Mouse (Mus musculus): ENCODE measurements at regions not wholly inside any gene's neighbourhood (a gene's known extent, or its start where the extent isn't known, plus 50 kb on each side); places are given as distances from the start of the nearest gene placed in this dataset.

DNA sequence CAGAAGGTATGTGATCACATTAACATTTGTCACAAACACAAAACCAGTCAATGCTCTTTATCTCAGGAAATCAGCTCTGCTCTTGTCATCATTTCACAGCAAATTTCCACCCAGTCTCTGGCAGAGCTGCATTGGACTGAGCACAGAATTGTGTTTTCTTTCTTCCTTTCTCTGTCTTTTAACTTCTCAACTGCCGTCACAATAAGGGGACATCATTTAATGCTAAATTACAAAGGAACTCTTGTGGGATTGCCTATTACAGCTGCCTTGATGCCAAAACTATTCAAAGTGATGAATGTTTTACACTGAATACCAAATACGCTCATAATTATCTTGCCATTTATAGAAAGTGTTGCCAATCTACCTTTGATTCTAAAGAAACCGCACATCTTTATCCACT, 424.9 kb upstream of the Fign start:
- Histone ChIP-seq H3K36me3 (no peaks in the 10 kb centered on the region), H3K4me3 (no peak overlapping the region), H3K27me3 (no peaks in the 10 kb centered on the region), H3K9ac (replicated peaks) (no peak overlapping the region), H3K4me2 (replicated peaks) (no peak overlapping the region), H3K4me1 (peaks cover 4% of the 10 kb centered on the region; the same call in 1 of the 2 replicates), H3K27ac (replicated peaks) (no peak overlapping the region), H3K9me3 (no peaks in the 10 kb centered on the region)
- no peak for ATAC-seq (ENCODE audit: low FRiP score, low read depth)
- WGBS = 68% methylated on average over 3 of the region's 3 CpGs

DNA sequence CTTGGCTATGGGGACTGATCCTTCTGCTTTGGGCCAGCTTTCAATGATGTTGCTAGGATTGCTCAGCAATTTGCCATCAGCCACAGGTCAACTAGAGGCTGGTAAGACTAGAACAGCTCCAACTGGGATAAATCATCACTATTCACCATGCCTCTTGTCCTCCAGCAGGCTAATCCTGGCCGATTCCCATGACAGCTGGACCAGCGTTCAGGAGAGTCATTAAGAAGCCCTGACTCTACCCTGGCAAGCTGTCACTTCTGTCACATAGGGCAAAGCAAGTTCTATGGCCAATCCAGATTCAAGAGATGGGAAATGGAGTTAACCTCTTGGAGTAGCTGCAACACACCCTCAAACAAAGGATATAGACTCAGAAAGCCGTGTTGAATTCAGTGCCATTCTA, 424.4 kb upstream of the Fign start:
- H3K36me3 ChIP-seq = no peaks in the 10 kb centered on the region
- no peak overlapping the region for H3K4me3 ChIP-seq
- 58% methylated on average over 3 of the region's 3 CpGs for WGBS
- H3K9me3 ChIP-seq = no peaks in the 10 kb centered on the region
- no peak overlapping the region for H3K4me2 ChIP-seq (replicated peaks)
- ATAC-seq (ENCODE audit: low FRiP score, low read depth) = no peak
- H3K4me1 ChIP-seq = peaks cover 4% of the 10 kb centered on the region; the same call in 1 of the 2 replicates
- H3K9ac ChIP-seq (replicated peaks) = no peak overlapping the region
- no peak overlapping the region for H3K27ac ChIP-seq (replicated peaks)
- no peaks in the 10 kb centered on the region for H3K27me3 ChIP-seq

DNA sequence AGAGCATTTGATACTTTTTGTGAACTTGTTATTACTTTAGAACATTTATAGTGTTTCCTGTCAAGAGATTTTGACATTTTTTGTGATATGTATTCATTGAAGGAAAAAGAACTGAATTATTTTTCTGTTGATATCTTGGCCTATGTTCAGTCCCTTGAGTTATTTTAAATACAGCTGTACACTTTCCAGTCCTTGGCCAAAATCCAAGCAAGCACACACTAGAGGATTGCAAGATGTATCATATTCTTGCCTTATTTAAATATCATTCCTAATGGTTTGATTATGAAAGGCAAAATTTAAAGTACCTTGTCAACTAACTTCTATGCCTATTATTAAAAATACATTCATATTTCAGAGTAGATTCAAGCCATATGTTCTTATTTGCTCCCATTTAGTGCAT, 397.9 kb upstream of the Fign start:
- ATAC-seq (ENCODE audit: low FRiP score, low read depth) = no peak
- H3K9ac ChIP-seq (replicated peaks) = no peak overlapping the region
- H3K27ac ChIP-seq (replicated peaks) = no peak overlapping the region
- H3K4me2 ChIP-seq (replicated peaks) = no peak overlapping the region
- no peak overlapping the region for H3K4me3 ChIP-seq
- H3K27me3 ChIP-seq = no peaks in the 10 kb centered on the region
- no peaks in the 10 kb centered on the region for H3K36me3 ChIP-seq
- H3K4me1 ChIP-seq = no peaks in the 10 kb centered on the region
- no peaks in the 10 kb centered on the region for H3K9me3 ChIP-seq

DNA sequence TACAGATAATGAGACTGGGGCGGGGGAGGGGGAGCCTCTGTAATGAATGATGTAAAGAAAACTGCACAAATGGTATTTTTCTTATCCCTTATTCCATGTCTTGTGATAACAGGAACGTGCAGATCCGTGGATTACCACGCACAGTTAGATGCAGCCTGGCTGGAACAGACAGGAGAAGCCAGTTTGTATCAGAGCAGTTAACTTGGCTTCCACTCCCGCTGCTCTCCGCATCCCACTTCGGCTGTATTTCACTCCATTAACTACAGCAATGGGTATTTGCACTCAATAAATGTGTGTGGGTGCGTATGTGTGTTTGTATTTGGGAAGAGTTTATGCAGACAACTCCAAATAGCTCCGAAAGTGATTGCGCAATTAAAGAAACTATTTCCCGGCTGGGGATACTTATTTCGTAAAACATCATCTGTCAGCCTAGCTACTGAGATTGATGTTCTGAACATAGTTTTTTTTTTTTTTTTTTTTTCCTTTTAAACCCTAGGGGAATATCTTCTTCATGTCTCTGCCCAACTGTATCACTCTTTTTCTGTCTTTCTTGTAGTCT, 368.7 kb upstream of the Fign start:
- H3K9me3 ChIP-seq = no peaks in the 10 kb centered on the region
- H3K27me3 ChIP-seq = no peaks in the 10 kb centered on the region
- no peak for ATAC-seq (ENCODE audit: low FRiP score, low read depth)
- no peak overlapping the region for H3K4me3 ChIP-seq
- no peak overlapping the region for H3K9ac ChIP-seq (replicated peaks)
- WGBS = 91% methylated on average over 12 of the region's 12 CpGs
- no peak overlapping the region for H3K4me2 ChIP-seq (replicated peaks)
- no peaks in the 10 kb centered on the region for H3K4me1 ChIP-seq
- no peak overlapping the region for H3K27ac ChIP-seq (replicated peaks)
- H3K36me3 ChIP-seq = no peaks in the 10 kb centered on the region

DNA sequence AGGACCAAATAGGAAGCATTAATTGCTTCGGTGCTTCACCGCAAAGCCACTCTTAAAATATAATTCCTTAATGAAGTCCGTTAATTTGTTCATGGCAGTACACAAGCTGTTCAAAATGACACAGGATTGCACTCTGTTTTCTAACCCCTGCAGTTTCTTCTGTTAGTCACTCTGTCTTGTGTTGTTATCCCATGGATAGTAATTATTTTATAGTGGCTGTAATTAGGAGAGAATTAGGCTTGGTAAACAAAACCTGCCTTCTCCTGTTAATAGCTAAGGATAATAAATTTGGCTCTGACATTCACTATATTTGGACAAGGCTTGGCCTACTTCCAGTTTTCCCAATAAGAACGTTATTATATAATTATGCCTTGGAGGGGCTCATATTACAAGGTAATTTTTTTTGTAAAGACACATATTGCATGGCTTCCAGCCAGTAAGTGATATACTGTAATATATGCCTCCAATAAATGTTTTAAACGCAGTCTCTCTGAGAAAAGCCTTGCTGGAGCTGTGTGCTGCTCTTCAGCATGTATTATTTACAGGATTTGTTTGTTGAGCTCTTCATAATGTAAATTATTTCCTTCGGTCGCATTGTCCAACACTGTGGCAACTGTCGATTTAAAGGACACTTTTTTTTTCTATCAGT, 364.8 kb upstream of the Fign start:
- ATAC-seq (ENCODE audit: low FRiP score, low read depth) = no peak
- H3K36me3 ChIP-seq = no peaks in the 10 kb centered on the region
- H3K9me3 ChIP-seq = no peaks in the 10 kb centered on the region
- H3K4me2 ChIP-seq (replicated peaks) = no peak overlapping the region
- WGBS = 82% methylated on average over 8 of the region's 8 CpGs
- H3K9ac ChIP-seq (replicated peaks) = no peak overlapping the region
- H3K4me1 ChIP-seq = no peaks in the 10 kb centered on the region
- no peak overlapping the region for H3K27ac ChIP-seq (replicated peaks)
- no peak overlapping the region for H3K4me3 ChIP-seq
- no peaks in the 10 kb centered on the region for H3K27me3 ChIP-seq

DNA sequence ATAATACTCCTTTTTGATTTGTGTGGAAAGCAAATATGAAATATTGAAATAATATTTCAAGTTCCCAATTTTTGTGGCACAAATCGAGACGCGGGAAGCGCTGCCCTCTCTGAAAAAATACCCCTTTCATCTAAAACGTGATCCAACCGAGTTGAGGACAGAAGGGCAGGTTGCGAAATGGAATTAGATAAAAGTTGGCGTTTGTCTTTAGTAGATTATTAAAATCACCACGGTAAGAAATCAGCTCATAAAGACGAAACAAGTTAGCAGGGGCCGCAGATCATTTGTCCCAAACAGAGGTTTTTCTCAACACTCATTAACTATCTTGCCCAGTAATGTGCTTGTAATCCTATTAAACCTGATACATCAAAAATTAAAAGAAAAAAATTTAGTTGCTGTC, 364.2 kb upstream of the Fign start:
- Histone ChIP-seq H3K9me3 (no peaks in the 10 kb centered on the region), H3K27me3 (no peaks in the 10 kb centered on the region), H3K4me3 (no peak overlapping the region), H3K4me1 (no peaks in the 10 kb centered on the region), H3K4me2 (replicated peaks) (no peak overlapping the region), H3K36me3 (no peaks in the 10 kb centered on the region), H3K27ac (replicated peaks) (no peak overlapping the region), H3K9ac (replicated peaks) (no peak overlapping the region)
- WGBS = 89% methylated on average over 11 of the region's 11 CpGs
- no peak for ATAC-seq (ENCODE audit: low FRiP score, low read depth)

DNA sequence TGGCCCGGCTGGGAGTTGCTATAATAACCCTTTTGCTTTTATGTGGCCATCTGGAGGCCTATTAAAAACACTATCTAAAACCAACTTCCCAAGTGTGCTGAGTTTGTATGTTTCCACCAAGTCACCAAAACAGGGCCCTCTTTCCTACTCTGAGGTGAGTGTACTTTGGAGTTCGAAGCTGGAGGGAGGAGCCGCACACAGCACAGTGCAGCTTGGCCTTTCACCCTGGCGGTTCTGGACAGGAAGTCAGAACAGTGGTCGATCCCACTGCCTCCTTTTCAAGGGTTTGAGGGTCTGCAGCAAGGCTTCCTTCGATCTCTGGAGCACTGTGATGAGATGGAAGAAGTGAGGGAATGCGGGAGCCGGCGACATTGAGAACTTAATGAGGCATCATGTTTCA, 363.8 kb upstream of the Fign start:
- 90% methylated on average over 9 of the region's 9 CpGs for WGBS
- Histone ChIP-seq H3K36me3 (no peaks in the 10 kb centered on the region), H3K27ac (replicated peaks) (no peak overlapping the region), H3K9me3 (no peaks in the 10 kb centered on the region), H3K4me3 (no peak overlapping the region), H3K4me1 (no peaks in the 10 kb centered on the region), H3K9ac (replicated peaks) (no peak overlapping the region), H3K27me3 (no peaks in the 10 kb centered on the region), H3K4me2 (replicated peaks) (no peak overlapping the region)
- ATAC-seq (ENCODE audit: low FRiP score, low read depth) = no peak

DNA sequence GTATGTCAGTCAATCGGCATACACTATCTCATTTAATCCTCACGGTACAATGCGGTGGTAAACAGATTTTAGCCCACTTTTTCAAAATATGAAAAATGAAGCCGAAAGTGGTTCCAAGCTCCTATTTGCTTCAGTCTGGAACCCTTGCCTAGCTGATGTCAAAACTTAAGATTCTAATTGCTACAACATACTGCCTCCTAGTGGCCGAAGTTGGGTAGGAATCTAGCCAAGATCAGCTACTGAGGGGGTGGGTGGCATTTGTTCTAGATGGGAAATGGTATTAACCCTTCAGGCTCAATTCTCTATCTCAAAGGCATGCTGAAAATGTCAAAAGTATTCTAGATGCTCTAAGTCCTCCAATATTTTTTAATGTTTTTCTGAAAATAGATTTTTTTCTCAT, 360.3 kb upstream of the Fign start:
- H3K9me3 ChIP-seq = no peaks in the 10 kb centered on the region
- no peak overlapping the region for H3K4me2 ChIP-seq (replicated peaks)
- no peak for ATAC-seq (ENCODE audit: low FRiP score, low read depth)
- WGBS = 62% methylated on average over 5 of the region's 5 CpGs
- H3K36me3 ChIP-seq = no peaks in the 10 kb centered on the region
- no peak overlapping the region for H3K9ac ChIP-seq (replicated peaks)
- no peak overlapping the region for H3K27ac ChIP-seq (replicated peaks)
- H3K4me3 ChIP-seq = no peak overlapping the region
- no peaks in the 10 kb centered on the region for H3K27me3 ChIP-seq
- no peaks in the 10 kb centered on the region for H3K4me1 ChIP-seq

DNA sequence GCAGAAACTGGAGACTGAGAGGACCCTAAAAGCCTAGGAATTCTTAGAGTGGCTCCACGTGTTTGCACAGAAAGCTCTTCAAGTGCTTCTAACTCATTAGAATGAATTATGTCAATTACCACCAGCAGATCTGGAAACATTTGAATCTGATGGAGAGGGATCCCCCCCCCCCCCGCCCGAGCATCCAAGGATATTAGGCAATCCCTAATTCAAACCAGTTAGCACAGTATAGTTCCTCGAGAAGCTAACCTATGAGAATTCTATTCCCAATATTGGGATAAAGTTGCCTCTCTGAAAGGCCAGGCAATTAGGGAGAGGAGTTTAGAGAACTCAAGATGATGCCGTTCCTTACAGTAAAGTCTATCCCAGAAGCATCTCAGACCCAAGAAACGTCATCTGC, 354.9 kb upstream of the Fign start:
- ATAC-seq (ENCODE audit: low FRiP score, low read depth) = no peak
- Histone ChIP-seq H3K9ac (replicated peaks) (no peak overlapping the region), H3K4me1 (peaks cover 9% of the 10 kb centered on the region; the same call in 1 of the 2 replicates), H3K4me3 (no peak overlapping the region), H3K9me3 (no peaks in the 10 kb centered on the region), H3K27me3 (no peaks in the 10 kb centered on the region), H3K4me2 (replicated peaks) (no peak overlapping the region), H3K36me3 (no peaks in the 10 kb centered on the region), H3K27ac (replicated peaks) (no peak overlapping the region)
- WGBS = 74% methylated on average over 6 of the region's 6 CpGs

DNA sequence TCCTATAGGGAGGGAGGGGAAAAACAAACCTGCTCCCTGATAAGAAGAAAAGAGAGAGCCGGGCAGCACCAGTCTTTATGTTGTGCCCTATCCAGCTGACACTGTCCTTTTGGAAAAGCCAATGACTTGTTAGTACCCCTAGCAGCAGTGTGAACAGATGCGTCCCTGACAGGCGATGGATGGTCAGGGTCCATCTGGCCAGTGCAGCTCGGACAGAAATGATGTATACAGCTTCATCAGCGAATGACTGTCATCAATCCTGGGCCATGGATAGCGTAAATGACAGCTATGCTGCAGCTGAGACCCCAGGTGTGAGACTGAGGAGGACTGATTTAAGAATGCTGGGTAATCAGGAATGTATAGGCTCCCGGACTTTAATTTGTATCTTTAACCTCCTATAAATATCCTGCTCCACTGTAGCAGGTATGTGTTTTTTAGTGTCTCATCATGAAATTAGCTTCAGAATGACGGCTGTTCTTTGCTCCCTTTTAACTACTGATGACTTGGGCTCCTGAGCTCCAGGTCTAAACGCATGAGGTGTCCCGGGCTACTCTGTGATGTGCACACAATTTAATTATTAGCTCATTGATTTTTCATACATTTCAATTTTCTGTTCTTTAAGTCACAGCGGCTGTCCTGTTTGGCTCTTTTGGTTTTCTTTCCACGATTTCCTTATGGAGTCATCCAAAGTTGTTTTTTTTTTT, 353.9 kb upstream of the Fign start:
- Histone ChIP-seq H3K9ac (replicated peaks) (no peak overlapping the region), H3K4me2 (replicated peaks) (no peak overlapping the region), H3K27ac (replicated peaks) (peak overlapping the region; percentile 43; the same call in 1 of the 2 replicates), H3K4me1 (peaks cover 9% of the 10 kb centered on the region; the same call in 1 of the 2 replicates), H3K27me3 (no peaks in the 10 kb centered on the region), H3K4me3 (no peak overlapping the region), H3K9me3 (no peaks in the 10 kb centered on the region), H3K36me3 (no peaks in the 10 kb centered on the region)
- ATAC-seq (ENCODE audit: low FRiP score, low read depth) = peak; percentile 80
- 68% methylated on average over 12 of the region's 12 CpGs for WGBS

DNA sequence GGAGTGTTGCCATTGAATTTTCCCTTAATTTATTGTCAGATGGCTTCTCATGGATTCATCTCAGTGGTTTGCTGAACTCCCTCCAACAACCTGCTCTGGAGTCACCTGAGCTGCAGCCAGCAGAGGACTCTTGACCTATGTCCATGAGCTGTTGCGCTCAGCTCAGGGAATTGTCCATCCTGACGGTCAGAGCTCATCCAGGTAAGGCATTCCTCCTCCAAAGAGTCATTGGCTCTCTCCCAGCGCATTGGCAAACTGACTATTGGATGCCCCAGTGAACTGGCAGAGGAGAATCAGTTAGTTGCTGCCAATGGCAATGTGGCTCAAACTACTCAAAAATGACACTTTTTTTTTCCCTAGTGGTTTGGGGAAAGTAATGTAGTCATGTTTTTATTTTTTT, 345.3 kb upstream of the Fign start:
- H3K27me3 ChIP-seq = no peaks in the 10 kb centered on the region
- H3K27ac ChIP-seq (replicated peaks) = no peak overlapping the region
- no peak overlapping the region for H3K9ac ChIP-seq (replicated peaks)
- no peak overlapping the region for H3K4me3 ChIP-seq
- ATAC-seq (ENCODE audit: low FRiP score, low read depth) = no peak
- no peaks in the 10 kb centered on the region for H3K36me3 ChIP-seq
- H3K9me3 ChIP-seq = no peaks in the 10 kb centered on the region
- no peak overlapping the region for H3K4me2 ChIP-seq (replicated peaks)
- 97% methylated on average over 3 of the region's 3 CpGs for WGBS
- no peaks in the 10 kb centered on the region for H3K4me1 ChIP-seq

DNA sequence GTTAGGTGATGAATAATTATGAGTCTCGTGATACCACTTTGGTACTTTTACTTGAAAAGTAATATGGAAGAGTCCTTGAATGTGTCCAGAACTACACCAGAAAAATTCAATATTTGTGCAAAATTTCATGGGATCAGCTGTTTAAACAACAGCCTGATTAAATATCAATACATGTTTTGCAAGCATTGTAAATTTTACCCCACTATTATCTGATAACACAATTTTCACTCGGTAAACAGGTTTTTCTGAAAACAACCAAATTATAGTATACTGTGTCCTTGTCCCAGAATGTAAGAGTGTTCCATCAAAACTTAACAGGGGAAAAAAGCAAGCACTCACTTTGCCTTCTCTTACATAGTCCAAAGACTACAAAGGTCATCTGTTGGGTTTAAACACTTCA, 343.1 kb upstream of the Fign start:
- H3K27ac ChIP-seq (replicated peaks) = no peak overlapping the region
- no peaks in the 10 kb centered on the region for H3K27me3 ChIP-seq
- H3K4me2 ChIP-seq (replicated peaks) = no peak overlapping the region
- no peak overlapping the region for H3K4me3 ChIP-seq
- ATAC-seq (ENCODE audit: low FRiP score, low read depth) = no peak
- no peaks in the 10 kb centered on the region for H3K4me1 ChIP-seq
- WGBS = 91% methylated on average over 2 of the region's 2 CpGs
- no peaks in the 10 kb centered on the region for H3K9me3 ChIP-seq
- no peaks in the 10 kb centered on the region for H3K36me3 ChIP-seq
- H3K9ac ChIP-seq (replicated peaks) = no peak overlapping the region

All from midbrain, embryonic 12.5 days (tissue).